Mouse (Mus musculus) megakaryocyte, embryonic 14.5 days (primary cell): ENCODE data around the gene Ctnnbl1.

ENCODE experiments used
- FLI1 ChIP-seq: IDR thresholded peaks from 2 replicates; pipeline ENCODE4 v1.6.1; 2012; ENCODE audit warnings: low read length, inconsistent platforms, mixed read lengths
- GATA1 ChIP-seq: IDR thresholded peaks from 3 replicates; pipeline ENCODE4 v1.6.1; 2012; ENCODE audit warnings: mixed read lengths, low read length, inconsistent platforms, borderline replicate concordance

GRCm38 (mm10) chr2:157707191-157707923 is 29.8 kb upstream of the Ctnnbl1 start:
- no peak for TF ChIP-seq FLI1
- no peak for TF ChIP-seq GATA1
